Mouse (Mus musculus): ENCODE data around the gene Tcf3. TPM values are rescaled to one million over a fixed set of nuclear protein-coding genes. Genes with fewer than 3 reads are reported as not detected.

The Tcf3 gene
- polyA plus RNA-seq, 1 experiment from 2014 or later = 258 TPM

GRCm38 (mm10) chr10:80382641-80383365, 50.6 kb downstream of the Tcf3 start:
- peaks cover 30% of the 10 kb centered on the region for H3K4me1 ChIP-seq
- 81% methylated on average over 7 of the region's 7 CpGs for WGBS
- H3K27me3 ChIP-seq = no peaks in the 10 kb centered on the region
- H3K27ac ChIP-seq = no peak overlapping the region
- peaks cover 56% of the 10 kb centered on the region for H3K36me3 ChIP-seq
- H3K4me2 ChIP-seq (replicated peaks) = no peak overlapping the region
- no peak overlapping the region for H3K4me3 ChIP-seq
- H3K9ac ChIP-seq = no peak overlapping the region
- no peak for ATAC-seq (ENCODE audit: insufficient number of reproducible peaks, insufficient read depth, low FRiP score, low TSS enrichment)
- H3K9me3 ChIP-seq = no peaks in the 10 kb centered on the region

GRCm38 (mm10) chr10:80377716-80378115, 55.7 kb downstream of the Tcf3 start:
- 49% methylated on average over 10 of the region's 10 CpGs for WGBS
- H3K4me2 ChIP-seq (replicated peaks) = no peak overlapping the region
- H3K9ac ChIP-seq = no peak overlapping the region
- H3K4me3 ChIP-seq = no peak overlapping the region
- no peak overlapping the region for H3K27ac ChIP-seq
- peaks cover 32% of the 10 kb centered on the region for H3K36me3 ChIP-seq
- no peaks in the 10 kb centered on the region for H3K27me3 ChIP-seq
- H3K4me1 ChIP-seq = 0 out of 2 replicates have a peak, but pooled peaks cover under 1% of the 10 kb centered on the region
- no peaks in the 10 kb centered on the region for H3K9me3 ChIP-seq
- no peak for ATAC-seq (ENCODE audit: insufficient number of reproducible peaks, insufficient read depth, low FRiP score, low TSS enrichment)

DNA sequence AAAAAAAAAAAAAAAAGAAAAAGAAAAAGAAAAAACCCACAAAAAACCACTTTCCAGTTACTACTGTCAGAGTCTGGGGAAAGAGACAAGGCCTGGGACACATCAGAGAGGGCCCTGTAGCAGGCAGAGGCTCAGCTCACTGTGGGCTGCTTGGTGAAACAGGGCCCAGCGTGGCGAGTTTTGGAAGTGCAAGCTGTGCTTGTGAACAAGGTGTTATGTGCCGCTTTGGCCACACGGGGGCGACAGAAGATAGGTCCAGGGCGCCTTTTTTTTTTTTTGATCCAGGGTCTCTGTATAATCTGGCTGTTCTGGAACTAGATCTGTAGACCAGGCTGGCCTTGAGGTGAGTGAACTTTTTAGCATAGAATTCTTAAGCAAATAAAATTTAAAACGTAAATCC, 57.3 kb downstream of the Tcf3 start:
- ATAC-seq (ENCODE audit: insufficient number of reproducible peaks, insufficient read depth, low FRiP score, low TSS enrichment) = no peak
- no peak overlapping the region for H3K27ac ChIP-seq
- H3K4me3 ChIP-seq = no peak overlapping the region
- no peak overlapping the region for H3K4me2 ChIP-seq (replicated peaks)
- H3K4me1 ChIP-seq = peaks cover 7% of the 10 kb centered on the region; the same call in 1 of the 2 replicates
- H3K36me3 ChIP-seq = peaks cover 16% of the 10 kb centered on the region
- no peaks in the 10 kb centered on the region for H3K9me3 ChIP-seq
- WGBS = 5% methylated on average over 7 of the region's 7 CpGs
- no peaks in the 10 kb centered on the region for H3K27me3 ChIP-seq
- H3K9ac ChIP-seq = no peak overlapping the region

- Histone ChIP-seq H3K27ac (no peak overlapping the region), H3K9ac (no peak overlapping the region), H3K36me3 (no peaks in the 10 kb centered on the region; the same call in 1 of the 2 replicates), H3K4me1 (peaks cover 7% of the 10 kb centered on the region; the same call in 1 of the 2 replicates), H3K4me3 (no peak overlapping the region), H3K27me3 (no peaks in the 10 kb centered on the region), H3K9me3 (no peaks in the 10 kb centered on the region), H3K4me2 (replicated peaks) (no peak overlapping the region)
- 15% methylated on average over 6 of the region's 6 CpGs for WGBS
- no peak for ATAC-seq (ENCODE audit: insufficient number of reproducible peaks, insufficient read depth, low FRiP score, low TSS enrichment)
Measured at GRCm38 (mm10) chr10:80374063-80374462, 59.4 kb downstream of the Tcf3 start.

DNA sequence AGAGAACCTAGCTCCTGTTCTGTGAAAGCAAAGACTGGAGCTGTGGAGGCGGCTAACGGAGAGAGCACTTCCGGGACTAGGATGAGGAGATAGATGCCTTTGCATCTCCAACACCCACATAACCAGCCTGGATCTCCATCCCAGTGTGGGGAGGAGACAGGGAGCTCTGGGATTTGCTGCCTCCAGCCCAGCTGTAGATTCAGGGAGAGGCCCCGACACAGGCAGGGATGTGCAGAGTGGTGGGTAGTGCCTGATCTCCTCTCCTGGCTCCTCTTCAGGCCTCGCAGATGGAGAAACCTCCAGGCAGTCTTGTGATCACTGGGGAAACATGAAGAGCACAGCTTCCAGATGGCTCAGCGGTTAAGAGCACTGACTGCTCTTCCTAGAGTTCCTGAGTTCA, 60.7 kb downstream of the Tcf3 start:
- Histone ChIP-seq H3K27ac (no peak overlapping the region), H3K9me3 (no peaks in the 10 kb centered on the region), H3K36me3 (no peaks in the 10 kb centered on the region), H3K9ac (no peak overlapping the region), H3K4me3 (no peak overlapping the region), H3K27me3 (0 out of 2 replicates have a peak, but pooled peaks cover 3% of the 10 kb centered on the region), H3K4me1 (peaks cover 7% of the 10 kb centered on the region; the same call in 1 of the 2 replicates), H3K4me2 (replicated peaks) (no peak overlapping the region)
- WGBS = 83% methylated on average over 6 of the region's 6 CpGs
- ATAC-seq (ENCODE audit: insufficient number of reproducible peaks, insufficient read depth, low FRiP score, low TSS enrichment) = no peak

GRCm38 (mm10) chr10:80371983-80372382, 61.5 kb downstream of the Tcf3 start:
- peak overlapping the region; percentile 31; the same call in 1 of the 2 replicates for H3K4me3 ChIP-seq
- 0 out of 2 replicates have a peak, but pooled peaks cover 6% of the 10 kb centered on the region for H3K27me3 ChIP-seq
- 50% methylated on average over 9 of the region's 9 CpGs for WGBS
- no peaks in the 10 kb centered on the region for H3K36me3 ChIP-seq
- H3K4me1 ChIP-seq = peaks cover 7% of the 10 kb centered on the region; the same call in 1 of the 2 replicates
- no peak for ATAC-seq (ENCODE audit: insufficient number of reproducible peaks, insufficient read depth, low FRiP score, low TSS enrichment)
- H3K9ac ChIP-seq = no peak overlapping the region
- H3K9me3 ChIP-seq = no peaks in the 10 kb centered on the region
- H3K4me2 ChIP-seq (replicated peaks) = peak overlapping the region; percentile 37
- H3K27ac ChIP-seq = peak overlapping the region; percentile 36; the same call in 1 of the 2 replicates

DNA sequence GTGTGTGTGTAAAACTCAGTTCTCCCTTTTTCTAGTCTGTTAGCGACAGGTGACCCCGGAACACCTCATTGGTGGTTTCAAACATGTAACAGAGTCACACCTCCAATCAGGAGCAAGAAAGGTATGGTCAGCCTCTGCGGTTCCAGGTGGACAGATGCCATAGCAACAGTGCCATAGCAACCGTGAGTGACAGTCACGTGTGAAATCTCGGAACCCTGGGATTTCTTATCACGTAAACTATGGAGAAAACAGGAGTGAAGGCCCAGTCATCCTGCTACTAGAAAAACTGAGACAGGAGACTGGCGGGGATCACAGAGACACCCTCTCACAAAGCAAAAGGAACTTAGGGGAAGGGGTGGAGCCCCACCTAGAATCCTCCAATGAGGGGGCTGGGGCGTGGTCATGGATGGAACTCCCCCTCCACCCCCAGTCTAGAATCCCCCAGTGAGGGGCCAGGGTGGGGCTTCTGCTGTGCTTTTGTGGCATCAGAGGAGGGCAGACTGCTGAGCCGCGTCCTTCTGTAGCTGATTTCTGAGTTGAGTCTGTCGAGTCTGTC, 62.0 kb downstream of the Tcf3 start:
- H3K27me3 ChIP-seq = 0 out of 2 replicates have a peak, but pooled peaks cover 6% of the 10 kb centered on the region
- peak overlapping the region; percentile 31 for H3K4me3 ChIP-seq
- peaks cover 7% of the 10 kb centered on the region; the same call in 1 of the 2 replicates for H3K4me1 ChIP-seq
- WGBS = 3% methylated on average over 12 of the region's 12 CpGs
- ATAC-seq (ENCODE audit: insufficient number of reproducible peaks, insufficient read depth, low FRiP score, low TSS enrichment) = peak; percentile 66; the same call in 1 of the 2 replicates
- H3K9ac ChIP-seq = no peak overlapping the region
- H3K27ac ChIP-seq = peak overlapping the region; percentile 36; the same call in 1 of the 2 replicates
- peak overlapping the region; percentile 37 for H3K4me2 ChIP-seq (replicated peaks)
- no peaks in the 10 kb centered on the region for H3K36me3 ChIP-seq
- H3K9me3 ChIP-seq = no peaks in the 10 kb centered on the region

GRCm38 (mm10) chr10:80369995-80370747, 63.3 kb downstream of the Tcf3 start:
- peaks cover 7% of the 10 kb centered on the region; the same call in 1 of the 2 replicates for H3K4me1 ChIP-seq
- no peak overlapping the region for H3K9ac ChIP-seq
- no peaks in the 10 kb centered on the region for H3K36me3 ChIP-seq
- no peak overlapping the region for H3K27ac ChIP-seq
- no peaks in the 10 kb centered on the region for H3K9me3 ChIP-seq
- no peak for ATAC-seq (ENCODE audit: insufficient number of reproducible peaks, insufficient read depth, low FRiP score, low TSS enrichment)
- 80% methylated on average over 21 of the region's 21 CpGs for WGBS
- no peak overlapping the region for H3K4me3 ChIP-seq
- H3K4me2 ChIP-seq (replicated peaks) = no peak overlapping the region
- 0 out of 2 replicates have a peak, but pooled peaks cover 6% of the 10 kb centered on the region for H3K27me3 ChIP-seq

GRCm38 (mm10) chr10:80368392-80368791, 65.1 kb downstream of the Tcf3 start:
- ATAC-seq (ENCODE audit: insufficient number of reproducible peaks, insufficient read depth, low FRiP score, low TSS enrichment) = no peak
- H3K36me3 ChIP-seq = no peaks in the 10 kb centered on the region
- H3K9me3 ChIP-seq = no peaks in the 10 kb centered on the region
- H3K4me1 ChIP-seq = peaks cover 11% of the 10 kb centered on the region; the same call in 1 of the 2 replicates
- H3K27me3 ChIP-seq = peaks cover 11% of the 10 kb centered on the region; the same call in 1 of the 2 replicates
- no peak overlapping the region for H3K4me2 ChIP-seq (replicated peaks)
- H3K4me3 ChIP-seq = no peak overlapping the region
- H3K27ac ChIP-seq = no peak overlapping the region
- 93% methylated on average over 6 of the region's 6 CpGs for WGBS
- H3K9ac ChIP-seq = no peak overlapping the region

DNA sequence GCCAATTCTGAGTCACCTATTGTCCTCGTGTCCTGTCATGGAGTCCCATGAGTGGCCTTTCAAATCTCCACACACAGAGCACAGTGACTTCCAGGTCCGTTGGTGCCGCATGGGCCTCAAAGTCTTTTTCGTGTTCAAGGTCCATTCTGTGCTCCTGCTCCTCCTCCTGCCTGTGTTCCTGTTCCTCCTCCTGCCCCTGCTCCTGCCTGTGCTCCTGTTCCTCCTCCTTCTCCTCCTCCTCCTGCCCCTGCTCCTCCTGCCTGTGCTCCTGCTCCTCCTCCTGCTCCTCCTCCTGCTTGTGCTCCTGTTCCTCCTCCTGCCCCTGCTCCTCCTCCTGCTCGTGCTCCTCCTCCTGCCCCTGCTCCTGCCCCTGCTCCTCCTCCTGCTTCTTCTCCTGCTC, 65.5 kb downstream of the Tcf3 start:
- H3K9ac ChIP-seq = no peak overlapping the region
- no peak overlapping the region for H3K4me3 ChIP-seq
- WGBS = 62% methylated on average over 5 of the region's 5 CpGs
- no peaks in the 10 kb centered on the region for H3K9me3 ChIP-seq
- peaks cover 12% of the 10 kb centered on the region for H3K27me3 ChIP-seq
- peaks cover 11% of the 10 kb centered on the region; the same call in 1 of the 2 replicates for H3K4me1 ChIP-seq
- no peak overlapping the region for H3K27ac ChIP-seq
- ATAC-seq (ENCODE audit: insufficient number of reproducible peaks, insufficient read depth, low FRiP score, low TSS enrichment) = no peak
- no peaks in the 10 kb centered on the region for H3K36me3 ChIP-seq
- no peak overlapping the region for H3K4me2 ChIP-seq (replicated peaks)

DNA sequence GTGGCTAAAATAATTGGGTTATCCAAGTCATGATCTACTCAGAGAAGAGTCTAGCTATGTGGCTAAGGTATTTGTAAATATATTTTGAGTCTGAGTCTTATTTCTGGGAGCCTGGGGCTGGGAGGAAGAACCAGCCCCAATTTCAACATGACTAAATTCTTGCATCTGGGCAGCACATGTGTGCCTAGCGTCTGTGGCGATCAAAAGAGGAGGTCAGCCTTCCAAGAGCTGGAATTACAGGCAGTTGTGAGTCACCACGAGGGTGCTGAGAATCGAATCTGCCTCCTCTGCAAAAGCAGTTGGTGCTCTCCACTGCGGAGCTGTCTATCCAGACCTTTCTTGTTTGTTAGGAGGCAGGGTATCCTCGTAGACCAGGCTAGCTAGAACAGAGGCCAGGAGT, 67.7 kb downstream of the Tcf3 start:
- ATAC-seq (ENCODE audit: insufficient number of reproducible peaks, insufficient read depth, low FRiP score, low TSS enrichment) = no peak
- H3K4me1 ChIP-seq = 0 out of 2 replicates have a peak, but pooled peaks cover 3% of the 10 kb centered on the region
- H3K9me3 ChIP-seq = no peaks in the 10 kb centered on the region
- 66% methylated on average over 6 of the region's 6 CpGs for WGBS
- H3K9ac ChIP-seq = no peak overlapping the region
- H3K4me3 ChIP-seq = no peak overlapping the region
- no peak overlapping the region for H3K4me2 ChIP-seq (replicated peaks)
- no peaks in the 10 kb centered on the region for H3K36me3 ChIP-seq
- peaks cover 20% of the 10 kb centered on the region for H3K27me3 ChIP-seq
- no peak overlapping the region for H3K27ac ChIP-seq
